Comparison of ENCODE assay signal across 16 mouse cellular contexts in genomic region chr12:100696621-100697020, GRCm38 (mm10). TPM values are rescaled to one million over a fixed set of nuclear protein-coding genes. Genes with fewer than 3 reads are reported as not detected.
DNase-seq lines count a peak whose midpoint lies in the region; ATAC-seq lines count a peak whose summit lies in the region.
"Had no signal": no experiment of that assay in that cellular context is flagged by ENCODE, and none has a peak within 500 bp of the region (broad histone marks: within the 10 kb centered on the region; RNA-seq: fewer than 3 reads in every experiment).

No protein-coding gene starts in this region.

- H3K9ac ChIP-seq in hindbrain, embryonic 16.5 days (ENCODE audit: low read depth, low read length) = no peak overlapping the region
- H3K9ac ChIP-seq in hindbrain, embryonic 13.5 days = no peak overlapping the region

- H3K4me3 ChIP-seq in hindbrain, embryonic 16.5 days (ENCODE audit: low read length) = no peak overlapping the region
- H3K4me3 ChIP-seq in hindbrain, embryonic 13.5 days = no peak overlapping the region

- WGBS in hindbrain, embryonic 16.5 days = 15% methylated on average over 4 of the region's 4 CpGs
- WGBS in hindbrain, embryonic 13.5 days = 16% methylated on average over 4 of the region's 4 CpGs

- H3K36me3 ChIP-seq in hindbrain, embryonic 16.5 days (ENCODE audit: control insufficient read depth, insufficient read depth, low read length) = no peaks in the 10 kb centered on the region
- no peaks in the 10 kb centered on the region for H3K36me3 ChIP-seq in hindbrain, embryonic 13.5 days

- H3K9me3 ChIP-seq in hindbrain, embryonic 16.5 days (ENCODE audit: control insufficient read depth, low read length) = no peaks in the 10 kb centered on the region
- H3K9me3 ChIP-seq in hindbrain, embryonic 13.5 days = no peaks in the 10 kb centered on the region

- no peak overlapping the region for H3K4me2 ChIP-seq in hindbrain, embryonic 16.5 days (ENCODE audit: low read length)
- H3K4me2 ChIP-seq in hindbrain, embryonic 13.5 days = no peak overlapping the region
- H3K4me2 ChIP-seq: liver, embryonic 11.5 days had no signal

- no peak overlapping the region for H3K27ac ChIP-seq in hindbrain, embryonic 16.5 days (ENCODE audit: low read depth, low read length)
- H3K27ac ChIP-seq in hindbrain, embryonic 13.5 days = no peak overlapping the region

- peak; percentile 29 to 35 for DNase-seq in right cerebral cortex, postnatal 10 days (ENCODE audit: low spot score in 2 of 2)
- no peak for DNase-seq in right cerebral cortex, postnatal 36 days (ENCODE audit: low spot score in 2 of 2)
- DNase-seq in cerebellum, postnatal 10 days = peak; percentile 74 to 82
- peak; percentile 82 for DNase-seq in retina, postnatal 1 day
- no peak for DNase-seq in thymus, postnatal 4 days
- DNase-seq in thymus, postnatal 14 days = no peak
- DNase-seq: heart, adult 18-20 months; heart, postnatal 14 days; kidney, postnatal 25 days; lung, postnatal 14 days; spleen, adult 18-20 months had no signal

- ATAC-seq in hindbrain, embryonic 16.5 days = peak; percentile 80
- no peak for ATAC-seq in hindbrain, embryonic 13.5 days (ENCODE audit: low FRiP score)
- ATAC-seq: intestine, postnatal 0 days; Patski had no signal

- no peaks in the 10 kb centered on the region for H3K27me3 ChIP-seq in hindbrain, embryonic 16.5 days (replicated peaks; ENCODE audit: control insufficient read depth, insufficient read depth, low read length)
- no peaks in the 10 kb centered on the region for H3K27me3 ChIP-seq in hindbrain, embryonic 13.5 days
- H3K27me3 ChIP-seq: Patski had no signal

- no peaks in the 10 kb centered on the region for H3K4me1 ChIP-seq in hindbrain, embryonic 16.5 days (ENCODE audit: control insufficient read depth, insufficient read depth, low read depth, low read length)
- no peaks in the 10 kb centered on the region for H3K4me1 ChIP-seq in hindbrain, embryonic 13.5 days (replicated peaks)

RNA-seq across cellular contexts. Expression of gene Rps6ka5, which starts 30.2 kb away (rescaled TPM):
- polyA plus RNA-seq in hindbrain, embryonic 16.5 days (2015; fragmentation: Nextera tagmentation; extraction: Ambion mirVana) = 5.7 and 6.4 TPM in 2 replicates
- 5.3 and 7.1 TPM in 2 replicates for polyA plus RNA-seq in hindbrain, embryonic 13.5 days (2015; fragmentation: Nextera tagmentation; extraction: Ambion mirVana)

Comparison
In these comparisons a context has a peak if more than half of its experiments do, and no peak if none do; other contexts are left out.
1. DNase-seq: peak in right cerebral cortex, postnatal 10 days (2 of 2), cerebellum, postnatal 10 days (2 of 2) and retina, postnatal 1 day (single experiment); none in right cerebral cortex, postnatal 36 days (0 of 2), thymus, postnatal 4 days (single experiment) and thymus, postnatal 14 days (single experiment).